Mouse (Mus musculus) liver, embryonic 15.5 days (tissue): ENCODE data around the gene Kcne4. TPM values are rescaled to one million over a fixed set of nuclear protein-coding genes. Genes with fewer than 3 reads are reported as not detected.
"Not testable (repeated sequence)": the region's sequence is repeated elsewhere in the genome, so short reads cannot be mapped to it uniquely, and the experiment has no call there.

Experiments used
- ATAC-seq: fragments of 200-750 bp; cut with Nextera tagmentation; 2 replicates; pipeline ENCODE4 v1.8.0; 2017; ENCODE audit warnings: moderate number of reproducible peaks, mild to moderate bottlenecking, moderate library complexity; ENCODE audit not compliant: insufficient read depth
- H3K27ac ChIP-seq: fragments of 300-500 bp; sonication (generic); replicated peaks from 2 replicates; pipeline ENCODE4 v1.5.1; 2015; ENCODE audit warnings: mild to moderate bottlenecking, inconsistent platforms
- H3K27me3 ChIP-seq: fragments of 300-500 bp; sonication (generic); 2 replicates; pipeline ENCODE4 v1.6.1; 2015; ENCODE audit warnings: mild to moderate bottlenecking, inconsistent platforms
- H3K36me3 ChIP-seq: fragments of 300-500 bp; sonication (generic); replicated peaks from 2 replicates; pipeline ENCODE4 v1.6.1; 2015; ENCODE audit warnings: moderate library complexity, mild to moderate bottlenecking, inconsistent platforms
- H3K4me1 ChIP-seq: fragments of 300-500 bp; sonication (generic); replicated peaks from 2 replicates; pipeline ENCODE4 v1.6.1; 2015; ENCODE audit warnings: inconsistent platforms
- H3K4me2 ChIP-seq: fragments of 300-500 bp; sonication (generic); 2 replicates; pipeline ENCODE4 v1.6.1; 2015; ENCODE audit warnings: moderate library complexity, mild to moderate bottlenecking, inconsistent platforms
- H3K4me3 ChIP-seq: fragments of 300-500 bp; sonication (generic); replicated peaks from 2 replicates; pipeline ENCODE4 v1.5.1; 2015; ENCODE audit warnings: mild to moderate bottlenecking, inconsistent platforms
- H3K9ac ChIP-seq: fragments of 300-500 bp; sonication (generic); 2 replicates; pipeline ENCODE4 v1.6.1; 2015; ENCODE audit warnings: moderate library complexity, mild to moderate bottlenecking, inconsistent platforms
- H3K9me3 ChIP-seq: fragments of 300-500 bp; sonication (generic); replicated peaks from 2 replicates; pipeline ENCODE4 v1.6.1; 2016; ENCODE audit warnings: inconsistent platforms
- WGBS: fragments of 180-500 bp; shearing (Covaris S2); methylation state at CpG from one replicate; pipeline ENCODE4 v1.1.7; 2015; ENCODE audit warnings: mixed read lengths; ENCODE audit not compliant: insufficient replicate concordance; 5-methylcytosine and 5-hydroxymethylcytosine counted together
- polyA plus RNA-seq: library from polyadenylated mRNA; unstranded; fragments of >200 nt; fragmentation: Nextera tagmentation; extraction: Ambion mirVana; gene quantifications from 2 replicates; pipeline ENCODE4 v1.2.1, GENCODE M21; 2015

The Kcne4 gene
- 0.26 and 0.30 TPM in 2 replicates for polyA plus RNA-seq

- H3K27ac ChIP-seq: no peak within 1 kb of the TSS
- no peak for ATAC-seq
- no peak within 1 kb of the TSS for H3K9ac ChIP-seq
- H3K36me3 ChIP-seq: no peaks in the 10 kb centered on the region
- no peaks in the 10 kb centered on the region for H3K4me1 ChIP-seq
- WGBS: 72% methylated on average over 10 of the region's 10 CpGs
- no peak within 1 kb of the TSS for H3K4me2 ChIP-seq
- H3K27me3 ChIP-seq: no peaks in the 10 kb centered on the region
- H3K9me3 ChIP-seq: no peaks in the 10 kb centered on the region
- H3K4me3 ChIP-seq: no peak within 1 kb of the TSS
Observed at GRCm38 (mm10) chr1:78816639-78817038, at the start of gene Kcne4. Kcne4 (plus strand) TSS chr1:78816758.

GRCm38 (mm10) chr1:78781899-78782298, 34.7 kb upstream of the Kcne4 start:
- Histone ChIP-seq H3K36me3 (no peaks in the 10 kb centered on the region), H3K4me2 (no peak overlapping the region), H3K4me3 (no peak overlapping the region), H3K27ac (no peak overlapping the region), H3K9me3 (no peaks in the 10 kb centered on the region), H3K4me1 (no peaks in the 10 kb centered on the region), H3K27me3 (no peaks in the 10 kb centered on the region), H3K9ac (no peak overlapping the region)
- ATAC-seq: no peak
- WGBS: 61% methylated on average over 5 of the region's 5 CpGs

DNA sequence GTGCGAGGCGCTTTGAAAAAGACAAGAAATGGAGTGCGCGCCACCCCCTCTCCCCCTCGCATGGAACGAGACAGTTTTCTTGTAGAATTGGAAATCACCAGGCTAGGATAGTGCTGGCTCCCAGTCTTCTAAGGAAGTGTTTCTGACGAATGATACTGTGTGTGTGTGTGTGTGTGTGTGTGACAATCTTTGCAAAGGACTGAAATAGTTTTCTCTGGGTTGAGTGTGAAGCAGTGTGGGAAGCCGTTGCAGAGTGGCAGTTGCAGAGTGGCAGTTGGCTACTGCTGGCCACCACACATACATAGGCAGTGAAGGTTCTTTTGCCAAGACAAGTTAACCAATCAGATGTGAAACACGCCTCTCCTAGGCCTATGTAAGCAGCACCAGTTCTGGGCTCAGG, 31.6 kb upstream of the Kcne4 start:
- not testable (repeated sequence) for H3K4me2 ChIP-seq, ATAC-seq
- WGBS: 73% methylated on average over 9 of the region's 9 CpGs

DNA sequence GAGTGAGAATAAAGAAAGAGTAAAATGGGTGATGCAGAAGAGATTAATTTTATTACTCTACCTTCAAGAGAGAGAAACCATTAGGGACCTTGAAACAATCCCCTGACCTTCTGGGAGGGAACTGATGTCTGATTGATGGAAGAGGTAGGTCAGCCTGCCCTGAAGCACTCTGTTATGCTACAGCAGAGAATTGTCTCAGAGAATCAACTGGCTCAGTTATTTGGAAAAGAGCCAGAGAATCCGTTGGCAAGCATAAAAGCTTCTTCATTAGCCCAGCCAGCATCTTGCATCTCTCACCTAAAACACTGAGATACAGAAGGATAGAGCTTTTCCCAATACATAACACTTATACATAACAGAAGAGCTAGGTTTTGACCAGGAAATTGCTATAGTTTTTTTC, 26.8 kb upstream of the Kcne4 start:
- H3K27me3 ChIP-seq: no peaks in the 10 kb centered on the region
- H3K4me3 ChIP-seq: no peak overlapping the region
- no peak for ATAC-seq
- no peak overlapping the region for H3K9ac ChIP-seq
- no peaks in the 10 kb centered on the region for H3K4me1 ChIP-seq
- no peak overlapping the region for H3K27ac ChIP-seq
- H3K36me3 ChIP-seq: no peaks in the 10 kb centered on the region
- H3K4me2 ChIP-seq: no peak overlapping the region
- H3K9me3 ChIP-seq: no peaks in the 10 kb centered on the region
- 40% methylated on average over 1 of the region's 1 CpGs for WGBS

More for the DNA sequence above, 31.6 kb upstream of the Kcne4 start:
- not testable (repeated sequence) for H3K9me3 ChIP-seq, H3K4me3 ChIP-seq, H3K9ac ChIP-seq, H3K36me3 ChIP-seq, H3K27ac ChIP-seq, H3K4me1 ChIP-seq, H3K27me3 ChIP-seq

DNA sequence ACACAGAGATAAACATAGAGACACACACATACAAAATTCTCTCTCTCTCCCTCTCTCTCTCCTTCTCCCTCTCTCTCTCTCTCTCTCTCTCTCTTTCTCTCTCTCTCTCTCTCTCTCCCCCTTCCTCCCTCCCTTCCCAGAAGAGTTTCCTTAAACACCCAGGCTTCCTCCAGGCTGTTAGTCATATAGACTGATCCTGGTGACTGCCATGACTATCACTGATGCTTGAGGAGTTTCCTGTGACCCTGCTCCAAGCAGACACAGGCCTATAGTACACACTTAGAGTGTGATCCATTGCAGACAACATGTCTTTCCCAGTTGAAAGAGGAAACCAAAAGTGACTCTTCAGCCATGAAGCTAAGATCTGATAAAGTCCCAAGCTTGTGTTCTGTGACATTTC, 9.1 kb upstream of the Kcne4 start:
- Histone ChIP-seq H3K4me2 (no peak overlapping the region), H3K27ac (no peak overlapping the region), H3K9ac (no peak overlapping the region), H3K4me3 (no peak overlapping the region), H3K36me3 (no peaks in the 10 kb centered on the region), H3K27me3 (no peaks in the 10 kb centered on the region), H3K4me1 (no peaks in the 10 kb centered on the region), H3K9me3 (no peaks in the 10 kb centered on the region)
- no peak for ATAC-seq

- no peaks in the 10 kb centered on the region for H3K9me3 ChIP-seq
- H3K9ac ChIP-seq: no peak overlapping the region
- ATAC-seq: no peak
- H3K36me3 ChIP-seq: no peaks in the 10 kb centered on the region
- no peaks in the 10 kb centered on the region for H3K4me1 ChIP-seq
- no peaks in the 10 kb centered on the region for H3K27me3 ChIP-seq
- H3K4me3 ChIP-seq: no peak overlapping the region
- H3K4me2 ChIP-seq: no peak overlapping the region
- H3K27ac ChIP-seq: no peak overlapping the region
- 45% methylated on average over 4 of the region's 4 CpGs for WGBS
Observed at GRCm38 (mm10) chr1:78809819-78810218, 6.7 kb upstream of the Kcne4 start.

DNA sequence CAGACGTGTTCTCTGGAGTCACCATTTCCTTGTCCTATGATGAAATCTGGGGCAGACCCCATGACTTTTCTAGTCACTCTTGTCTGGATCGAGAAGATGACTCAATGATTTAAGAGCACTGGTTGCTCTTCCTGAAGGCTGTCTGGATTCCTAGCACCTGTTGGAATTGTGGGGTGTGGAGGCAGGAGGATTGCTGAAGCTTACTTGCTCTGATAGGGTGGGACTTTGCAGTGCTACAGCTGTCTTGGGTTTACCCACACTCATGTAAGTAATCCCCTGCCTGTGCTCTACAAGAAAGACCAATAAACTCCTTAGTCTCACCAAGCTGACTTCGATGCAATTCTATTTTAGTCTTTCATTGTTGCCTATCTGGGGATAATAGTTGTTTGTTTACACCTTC, 5.7 kb upstream of the Kcne4 start:
- 57% methylated on average over 3 of the region's 3 CpGs for WGBS

DNA sequence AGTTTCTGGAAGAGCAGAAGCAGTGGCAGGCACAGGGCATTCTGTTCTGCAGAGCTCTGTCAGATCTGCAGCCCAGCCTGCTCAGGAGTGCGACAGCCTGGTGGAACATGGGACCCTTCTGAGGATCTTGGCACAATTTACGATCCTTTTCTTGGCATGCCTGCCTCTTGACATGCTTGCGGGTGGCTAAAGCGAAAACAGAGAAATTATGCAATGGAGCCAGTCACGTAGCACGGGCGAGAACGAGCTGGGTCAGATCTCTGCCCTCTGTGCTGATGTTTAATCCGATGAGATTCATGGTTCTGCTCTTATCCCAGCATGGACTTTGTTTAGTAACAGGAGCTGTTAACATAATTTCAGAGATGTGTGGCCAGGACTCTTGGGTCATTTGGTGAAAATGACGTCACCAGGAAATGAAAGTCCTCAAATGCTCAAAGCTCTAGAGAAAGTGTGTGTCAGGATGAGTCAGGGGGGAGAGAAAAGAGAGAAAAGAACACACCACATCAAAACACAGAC, 4.5 kb upstream of the Kcne4 start:
- Histone ChIP-seq H3K9ac (no peak overlapping the region), H3K27me3 (no peaks in the 10 kb centered on the region), H3K4me1 (no peaks in the 10 kb centered on the region), H3K9me3 (no peaks in the 10 kb centered on the region), H3K27ac (no peak overlapping the region), H3K4me2 (no peak overlapping the region), H3K36me3 (no peaks in the 10 kb centered on the region), H3K4me3 (no peak overlapping the region)
- no peak for ATAC-seq
- 61% methylated on average over 10 of the region's 10 CpGs for WGBS

More for the DNA sequence above, 5.7 kb upstream of the Kcne4 start:
- no peaks in the 10 kb centered on the region for H3K27me3 ChIP-seq
- no peaks in the 10 kb centered on the region for H3K9me3 ChIP-seq
- no peaks in the 10 kb centered on the region for H3K4me1 ChIP-seq
- no peak overlapping the region for H3K4me3 ChIP-seq
- no peak overlapping the region for H3K4me2 ChIP-seq
- H3K9ac ChIP-seq: no peak overlapping the region
- no peak overlapping the region for H3K27ac ChIP-seq
- no peaks in the 10 kb centered on the region for H3K36me3 ChIP-seq
- no peak for ATAC-seq

- H3K9ac ChIP-seq: no peak overlapping the region
- H3K4me2 ChIP-seq: no peak overlapping the region
- 77% methylated on average over 16 of the region's 16 CpGs for WGBS
- ATAC-seq: no peak
- no peak overlapping the region for H3K4me3 ChIP-seq
- H3K27ac ChIP-seq: no peak overlapping the region
- no peaks in the 10 kb centered on the region for H3K36me3 ChIP-seq
- no peaks in the 10 kb centered on the region for H3K4me1 ChIP-seq
- H3K9me3 ChIP-seq: no peaks in the 10 kb centered on the region
- H3K27me3 ChIP-seq: no peaks in the 10 kb centered on the region
Observed at GRCm38 (mm10) chr1:78817756-78818155, 1.2 kb downstream of the Kcne4 start.

- WGBS: 47% methylated on average over 11 of the region's 11 CpGs
- Histone ChIP-seq H3K27me3 (no peaks in the 10 kb centered on the region), H3K4me1 (no peaks in the 10 kb centered on the region), H3K4me3 (no peak overlapping the region), H3K27ac (no peak overlapping the region), H3K9ac (no peak overlapping the region), H3K4me2 (no peak overlapping the region), H3K9me3 (no peaks in the 10 kb centered on the region), H3K36me3 (no peaks in the 10 kb centered on the region)
- no peak; the same call in 1 of the 2 replicates for ATAC-seq
Observed at GRCm38 (mm10) chr1:78818630-78819526, 2.3 kb downstream of the Kcne4 start.

DNA sequence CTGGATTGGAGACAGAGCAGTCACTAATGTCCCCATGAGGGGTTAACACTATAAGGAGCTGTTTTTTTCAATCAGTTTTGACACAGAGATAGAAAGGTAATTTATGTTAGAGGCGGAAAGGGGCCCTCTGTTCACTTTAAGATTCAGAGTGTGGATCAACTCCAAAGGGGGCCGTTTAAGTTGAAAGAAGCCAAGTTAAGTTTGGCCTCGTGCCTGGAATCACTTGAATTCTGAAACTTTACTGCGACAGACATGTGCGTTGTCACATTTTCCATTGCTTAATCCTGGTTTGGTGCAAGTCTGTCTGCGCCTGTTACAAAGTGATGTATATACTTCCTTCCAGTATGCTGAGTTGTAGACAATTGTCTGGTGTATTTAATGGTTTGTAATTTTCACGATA, 3.0 kb downstream of the Kcne4 start:
- ATAC-seq: no peak
- Histone ChIP-seq H3K4me1 (no peaks in the 10 kb centered on the region), H3K27me3 (no peaks in the 10 kb centered on the region), H3K27ac (no peak overlapping the region), H3K36me3 (no peaks in the 10 kb centered on the region), H3K4me2 (no peak overlapping the region), H3K4me3 (no peak overlapping the region), H3K9ac (no peak overlapping the region), H3K9me3 (no peaks in the 10 kb centered on the region)
- 51% methylated on average over 7 of the region's 7 CpGs for WGBS
